Comparison of ENCODE assay signal across 9 mouse cellular contexts in genomic region chr15:81392997-81393396, GRCm38 (mm10). TPM values are rescaled to one million over a fixed set of nuclear protein-coding genes. Genes with fewer than 3 reads are reported as not detected.
DNase-seq lines count a peak whose midpoint lies in the region; ATAC-seq lines count a peak whose summit lies in the region.
"Had no signal": no experiment of that assay in that cellular context is flagged by ENCODE, and none has a peak within 500 bp of the region (broad histone marks: within the 10 kb centered on the region; RNA-seq: fewer than 3 reads in every experiment).

No protein-coding gene starts in this region.

- no peak overlapping the region for H3K4me3 ChIP-seq in midbrain, embryonic 10.5 days
- no peak overlapping the region for H3K4me3 ChIP-seq in midbrain, embryonic 16.5 days (ENCODE audit: low read depth, low read length)
- no peak overlapping the region for H3K4me3 ChIP-seq in embryonic facial prominence, embryonic 10.5 days
- H3K4me3 ChIP-seq: heart, embryonic 15.5 days had no signal

- H3K9ac ChIP-seq in midbrain, embryonic 16.5 days (ENCODE audit: low read depth, low read length), result no peak overlapping the region
- H3K9ac ChIP-seq: heart, embryonic 15.5 days; lung, embryonic 14.5 days had no signal

- no peak for ATAC-seq in midbrain, embryonic 16.5 days

- peak; percentile 4 for DNase-seq in midbrain, embryonic 10.5 days (ENCODE audit: low spot score)
- peak; percentile 37 to 52 for DNase-seq in frontal cortex, postnatal 36 days (ENCODE audit: low spot score in 2 of 2)
- DNase-seq in lung, postnatal 25 days (ENCODE audit: low spot score), result peak; percentile 28
- DNase-seq in thymus, postnatal 36 days, result peak; percentile 35 to 53
- DNase-seq in embryonic facial prominence, embryonic 10.5 days (ENCODE audit: low spot score), result no peak
- no peak for DNase-seq in retina, embryonic 14.5 days (ENCODE audit: low spot score)
- DNase-seq: lung, embryonic 14.5 days had no signal

- H3K27me3 ChIP-seq in midbrain, embryonic 10.5 days (ENCODE audit: low read depth, poor library complexity, severe bottlenecking), result no peaks in the 10 kb centered on the region
- no peaks in the 10 kb centered on the region for H3K27me3 ChIP-seq in midbrain, embryonic 16.5 days (ENCODE audit: control insufficient read depth, insufficient read depth, low read depth, low read length)
- no peaks in the 10 kb centered on the region for H3K27me3 ChIP-seq in embryonic facial prominence, embryonic 10.5 days (replicated peaks; ENCODE audit: low read depth, poor library complexity, severe bottlenecking)
- H3K27me3 ChIP-seq: heart, embryonic 15.5 days had no signal

- peaks cover 78% of the 10 kb centered on the region for H3K36me3 ChIP-seq in midbrain, embryonic 10.5 days
- H3K36me3 ChIP-seq in midbrain, embryonic 16.5 days (ENCODE audit: control insufficient read depth, insufficient read depth, low read length), result peaks cover 11% of the 10 kb centered on the region; the same call in 1 of the 2 replicates
- H3K36me3 ChIP-seq in embryonic facial prominence, embryonic 10.5 days (replicated peaks), result peaks cover 82% of the 10 kb centered on the region

- no peak overlapping the region for H3K27ac ChIP-seq in midbrain, embryonic 10.5 days (replicated peaks)
- no peak overlapping the region for H3K27ac ChIP-seq in midbrain, embryonic 16.5 days (ENCODE audit: low read length)
- H3K27ac ChIP-seq in embryonic facial prominence, embryonic 10.5 days (replicated peaks), result no peak overlapping the region
- H3K27ac ChIP-seq: heart, embryonic 15.5 days had no signal

- H3K4me1 ChIP-seq in midbrain, embryonic 10.5 days, result peaks cover 7% of the 10 kb centered on the region
- peaks cover 7% of the 10 kb centered on the region for H3K4me1 ChIP-seq in midbrain, embryonic 16.5 days (ENCODE audit: control insufficient read depth, insufficient read depth, low read length)
- H3K4me1 ChIP-seq in embryonic facial prominence, embryonic 10.5 days, result peaks cover 6% of the 10 kb centered on the region

- no peaks in the 10 kb centered on the region for H3K9me3 ChIP-seq in midbrain, embryonic 10.5 days (replicated peaks)
- H3K9me3 ChIP-seq in midbrain, embryonic 16.5 days (replicated peaks; ENCODE audit: control insufficient read depth, low read length, poor library complexity, severe bottlenecking), result no peaks in the 10 kb centered on the region
- H3K9me3 ChIP-seq in embryonic facial prominence, embryonic 10.5 days, result no peaks in the 10 kb centered on the region
- H3K9me3 ChIP-seq: heart, embryonic 15.5 days had no signal

- no peak overlapping the region for H3K4me2 ChIP-seq in midbrain, embryonic 16.5 days (ENCODE audit: low read length)
- H3K4me2 ChIP-seq: heart, embryonic 15.5 days; lung, embryonic 14.5 days had no signal

RNA-seq across cellular contexts. Expression of gene St13, which starts 6.9 kb away (rescaled TPM):
- 205 and 220 TPM in 2 replicates for polyA plus RNA-seq in midbrain, embryonic 10.5 days (2016; fragmentation: Nextera tagmentation; extraction: Ambion mirVana)
- 216 and 221 TPM in 2 replicates for polyA plus RNA-seq in midbrain, embryonic 16.5 days (2015; fragmentation: Nextera tagmentation; extraction: Ambion mirVana)
- 231 and 233 TPM in 2 replicates for polyA plus RNA-seq in embryonic facial prominence, embryonic 10.5 days (2016; fragmentation: Nextera tagmentation; extraction: Ambion mirVana)

RNA-seq across cellular contexts. Expression of gene Xpnpep3, which starts 6.9 kb away (rescaled TPM):
- polyA plus RNA-seq in midbrain, embryonic 10.5 days (2016; fragmentation: Nextera tagmentation; extraction: Ambion mirVana), result 12.4 and 12.9 TPM in 2 replicates
- polyA plus RNA-seq in midbrain, embryonic 16.5 days (2015; fragmentation: Nextera tagmentation; extraction: Ambion mirVana), result 9.6 and 10.0 TPM in 2 replicates
- polyA plus RNA-seq in embryonic facial prominence, embryonic 10.5 days (2016; fragmentation: Nextera tagmentation; extraction: Ambion mirVana), result 13.6 and 14.4 TPM in 2 replicates

RNA-seq across cellular contexts. Expression of gene Dnajb7, which starts 15.1 kb away (rescaled TPM):
- polyA plus RNA-seq in midbrain, embryonic 10.5 days (2016; fragmentation: Nextera tagmentation; extraction: Ambion mirVana), result 3.7 and 4.4 TPM in 2 replicates
- polyA plus RNA-seq in midbrain, embryonic 16.5 days (2015; fragmentation: Nextera tagmentation; extraction: Ambion mirVana), result 1.0 and 2.2 TPM in 2 replicates
- 3.0 and 3.1 TPM in 2 replicates for polyA plus RNA-seq in embryonic facial prominence, embryonic 10.5 days (2016; fragmentation: Nextera tagmentation; extraction: Ambion mirVana)

RNA-seq across cellular contexts. Expression of gene Slc25a17, which starts 32.4 kb away (rescaled TPM):
- polyA plus RNA-seq in midbrain, embryonic 10.5 days (2016; fragmentation: Nextera tagmentation; extraction: Ambion mirVana), result 91.3 and 107 TPM in 2 replicates
- polyA plus RNA-seq in midbrain, embryonic 16.5 days (2015; fragmentation: Nextera tagmentation; extraction: Ambion mirVana), result 136 and 141 TPM in 2 replicates
- 83.0 and 94.0 TPM in 2 replicates for polyA plus RNA-seq in embryonic facial prominence, embryonic 10.5 days (2016; fragmentation: Nextera tagmentation; extraction: Ambion mirVana)

Comparison
In these comparisons a context has a peak if more than half of its experiments do, and no peak if none do; other contexts are left out.
1. DNase-seq: peak in midbrain, embryonic 10.5 days (single experiment), frontal cortex, postnatal 36 days (2 of 2), lung, postnatal 25 days (single experiment) and thymus, postnatal 36 days (2 of 2); none in embryonic facial prominence, embryonic 10.5 days (single experiment) and retina, embryonic 14.5 days (single experiment).